Mouse (Mus musculus) layer of hippocampus, postnatal 25 days (tissue): ENCODE measurements at regions not wholly inside any gene's neighbourhood (a gene's known extent, or its start where the extent isn't known, plus 50 kb on each side); places are given as distances from the start of the nearest gene placed in this dataset.

Experiments
- DNase-seq, 2 experiments: peaks; one replicate each; pipeline ENCODE4 v3.0.0; 2022; ENCODE audit warnings: mixed read lengths in 2 of 2, low spot score in 1 of 2; ENCODE audit errors: extremely low spot score in 1 of 2

- DNase-seq: no peak
Observed at GRCm38 (mm10) chr10:37247121-37247520, 108.4 kb upstream of the Marcks start.

DNA sequence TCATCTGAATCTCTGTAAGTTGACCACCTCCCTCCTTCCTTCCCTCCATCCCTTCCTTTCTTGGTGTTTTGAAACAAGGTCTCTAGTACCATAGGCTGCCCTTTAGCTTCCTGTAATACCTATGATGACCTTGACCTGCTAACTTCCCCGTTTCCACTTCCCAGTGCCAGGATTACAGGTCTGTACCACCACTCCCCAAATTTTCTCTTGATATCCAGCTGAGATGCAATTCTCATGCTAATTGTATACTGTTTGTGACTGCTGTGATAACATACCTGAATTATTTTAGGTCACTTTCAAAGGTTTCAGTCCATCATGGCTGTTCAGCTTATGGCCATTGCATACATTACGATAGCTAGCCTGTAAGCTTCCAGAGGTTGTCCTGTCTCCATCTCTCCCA lies 104.4 kb upstream of the Marcks start:
- no peak for DNase-seq

DNA sequence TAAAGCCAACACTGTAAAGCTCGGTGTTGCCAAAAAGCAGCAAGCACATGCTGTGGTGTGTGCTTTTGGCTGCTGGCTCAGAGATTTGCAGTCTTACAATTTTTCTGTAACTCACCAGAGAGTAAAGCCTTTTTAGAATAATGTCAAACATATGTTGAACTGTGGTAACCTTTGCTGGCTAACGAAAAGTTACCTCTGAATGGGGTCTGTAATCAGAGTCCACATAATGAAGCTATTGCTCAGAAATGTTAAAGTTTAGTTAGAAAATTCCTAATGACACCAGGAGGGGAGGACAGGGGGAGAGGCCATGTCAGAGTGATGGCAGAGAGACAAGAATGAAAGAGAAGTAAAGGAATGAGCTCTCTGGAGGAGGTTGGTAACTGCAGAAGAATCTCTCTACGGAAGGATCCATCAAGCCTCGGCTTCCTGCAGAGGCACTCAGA lies 103.1 kb upstream of the Marcks start:
- DNase-seq: no peak

GRCm38 (mm10) chr10:37240634-37241033 lies 101.9 kb upstream of the Marcks start:
- no peak for DNase-seq

DNA sequence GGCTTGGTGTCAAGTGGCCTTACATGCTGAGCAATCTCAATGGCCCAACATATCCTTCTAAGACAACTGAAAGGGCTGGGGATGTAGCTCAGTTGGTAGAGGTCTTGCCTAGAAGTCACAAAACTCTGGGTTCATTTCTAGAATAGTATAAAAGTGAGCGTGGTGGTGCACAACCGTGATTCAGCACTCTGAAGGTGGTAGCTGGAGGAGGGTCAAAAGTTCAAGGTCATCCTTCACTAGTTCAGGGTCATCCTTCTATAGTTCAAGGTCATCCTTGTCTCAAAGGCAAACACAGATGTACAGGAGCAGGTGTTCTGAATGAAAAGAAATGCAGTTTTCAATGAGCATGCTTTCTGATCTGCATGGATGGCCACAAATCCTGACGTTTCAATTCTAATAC lies 101.5 kb upstream of the Marcks start:
- DNase-seq: no peak

GRCm38 (mm10) chr10:37236001-37236822 lies 97.5 kb upstream of the Marcks start:
- no peak for DNase-seq

- no peak for DNase-seq
Observed at GRCm38 (mm10) chr10:37231936-37232556, 93.3 kb upstream of the Marcks start.

- DNase-seq: no peak
Observed at GRCm38 (mm10) chr10:37231159-37231558, 92.4 kb upstream of the Marcks start.

DNA sequence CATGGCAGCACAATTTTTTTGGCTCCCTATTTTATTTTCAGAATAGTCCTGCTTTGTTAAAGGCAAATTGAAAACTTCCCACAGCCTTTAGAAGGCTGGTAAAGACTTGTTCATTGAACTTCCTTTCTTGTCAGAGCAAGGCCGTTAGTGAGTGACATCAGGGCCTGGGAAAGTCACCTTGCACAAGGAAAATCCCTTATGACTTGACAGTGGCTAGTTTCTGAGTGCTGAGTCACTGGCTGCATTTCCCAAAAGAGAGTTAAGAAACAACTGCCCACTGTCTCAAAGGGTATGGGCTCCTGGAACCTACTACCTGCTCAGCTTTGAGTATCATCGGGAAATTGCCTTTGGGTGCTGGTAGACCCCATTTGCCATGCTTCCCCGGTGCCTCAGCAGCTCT lies 89.2 kb upstream of the Marcks start:
- DNase-seq: no peak

- DNase-seq: no peak
Observed at GRCm38 (mm10) chr10:37221730-37222129, 83.0 kb upstream of the Marcks start.

- DNase-seq: no peak
Observed at GRCm38 (mm10) chr10:37220434-37220833, 81.7 kb upstream of the Marcks start.

DNA sequence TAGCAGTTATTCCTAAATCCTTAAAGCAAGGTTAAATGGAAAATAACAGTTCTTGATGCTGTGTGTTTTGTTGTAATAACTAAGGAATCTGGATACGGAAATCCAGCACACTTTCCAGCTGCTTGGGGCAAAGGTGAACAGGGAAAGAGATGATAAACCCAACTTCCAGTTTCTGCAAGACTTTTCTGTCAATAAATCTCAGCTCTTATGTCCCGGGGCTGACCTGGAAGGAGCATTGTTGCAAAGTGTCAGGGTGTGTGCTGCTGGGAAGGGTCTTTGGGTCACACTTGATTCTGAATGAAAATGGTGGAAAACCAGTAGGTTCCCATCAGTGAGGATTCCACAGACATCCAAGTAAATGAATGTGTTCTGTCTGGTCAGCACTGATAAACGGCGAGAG lies 81.2 kb upstream of the Marcks start:
- no peak for DNase-seq

GRCm38 (mm10) chr10:37219381-37219780 lies 80.7 kb upstream of the Marcks start:
- no peak for DNase-seq

DNA sequence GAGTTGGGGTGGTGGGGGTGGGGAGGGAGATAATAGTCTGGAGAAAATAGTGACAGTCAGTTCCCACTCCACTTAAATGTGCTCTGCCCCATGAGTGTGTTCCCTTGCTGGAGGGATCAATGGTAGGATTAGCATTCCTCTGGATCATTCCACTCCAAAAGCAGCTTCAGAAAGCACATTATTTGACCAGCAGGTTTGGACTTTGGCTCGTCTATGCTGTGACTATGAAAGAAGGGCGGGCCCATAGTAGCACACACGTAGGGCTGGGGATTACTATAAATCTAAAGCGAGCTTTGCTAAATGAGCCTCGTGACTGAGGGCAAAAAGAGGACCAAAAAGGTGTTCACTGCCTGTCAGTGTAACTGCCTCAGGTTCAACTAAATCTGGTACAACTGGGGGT lies 75.9 kb upstream of the Marcks start:
- DNase-seq: no peak

GRCm38 (mm10) chr10:37212350-37213035 lies 73.8 kb upstream of the Marcks start:
- no peak for DNase-seq

- DNase-seq: no peak
Observed at GRCm38 (mm10) chr10:37211305-37211704, 72.6 kb upstream of the Marcks start.

DNA sequence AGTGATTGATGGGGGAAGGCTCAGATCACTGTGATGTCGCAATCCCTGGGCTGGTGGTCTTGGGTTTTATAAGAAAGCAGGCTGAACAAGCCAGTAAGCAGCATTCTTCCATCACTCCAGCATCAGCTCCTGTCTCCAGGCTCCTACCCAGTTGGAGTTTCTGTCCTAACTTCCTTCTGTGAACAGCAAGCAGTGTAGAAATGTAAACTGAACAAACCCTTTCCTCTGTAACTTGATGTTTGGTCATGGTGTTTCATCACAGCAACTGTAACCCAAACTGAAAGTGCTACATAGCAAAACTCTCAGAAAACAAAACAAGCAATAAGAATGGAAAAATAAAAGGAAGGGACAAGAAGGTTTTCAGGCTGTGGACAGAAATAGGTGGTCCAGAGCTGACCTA lies 71.5 kb upstream of the Marcks start:
- no peak for DNase-seq

DNA sequence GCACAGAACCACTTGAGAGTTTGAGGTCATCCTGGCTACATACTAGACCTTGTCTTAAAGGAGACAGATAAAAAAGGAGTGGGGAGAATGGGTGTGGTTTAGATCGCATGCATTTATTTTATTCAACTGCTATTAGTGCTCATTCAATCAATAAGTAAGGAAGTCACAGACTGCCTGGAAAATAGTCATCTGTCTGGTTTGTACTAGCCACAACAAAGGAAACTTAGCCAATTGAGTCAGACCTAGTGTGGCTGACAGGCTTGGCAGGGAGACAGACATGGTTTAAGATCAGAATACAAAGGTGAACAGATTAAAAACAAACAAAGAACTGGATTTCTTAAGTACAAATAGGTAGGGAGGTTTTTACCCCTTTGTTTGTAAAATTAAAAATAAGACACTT lies 68.3 kb upstream of the Marcks start:
- no peak for DNase-seq

DNA sequence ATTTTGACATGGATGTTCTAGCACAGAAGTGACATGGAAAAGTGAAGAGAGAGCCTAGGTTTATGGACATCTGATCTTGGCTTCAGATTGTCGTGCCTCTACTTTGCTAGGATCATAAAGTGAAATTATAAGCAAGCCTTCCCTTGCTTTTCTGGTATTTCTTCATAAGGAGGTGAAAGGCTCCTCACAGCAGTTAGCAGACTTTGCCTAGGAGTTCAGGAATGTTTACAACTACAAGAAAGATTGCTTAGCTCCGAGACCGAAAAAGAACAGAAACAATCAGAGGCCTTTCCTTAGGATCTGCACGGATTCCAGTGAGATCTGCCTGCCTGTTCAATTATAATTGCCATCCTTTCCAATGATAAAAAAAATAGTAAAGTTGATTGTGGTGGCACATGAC lies 67.8 kb upstream of the Marcks start:
- DNase-seq: no peak

DNA sequence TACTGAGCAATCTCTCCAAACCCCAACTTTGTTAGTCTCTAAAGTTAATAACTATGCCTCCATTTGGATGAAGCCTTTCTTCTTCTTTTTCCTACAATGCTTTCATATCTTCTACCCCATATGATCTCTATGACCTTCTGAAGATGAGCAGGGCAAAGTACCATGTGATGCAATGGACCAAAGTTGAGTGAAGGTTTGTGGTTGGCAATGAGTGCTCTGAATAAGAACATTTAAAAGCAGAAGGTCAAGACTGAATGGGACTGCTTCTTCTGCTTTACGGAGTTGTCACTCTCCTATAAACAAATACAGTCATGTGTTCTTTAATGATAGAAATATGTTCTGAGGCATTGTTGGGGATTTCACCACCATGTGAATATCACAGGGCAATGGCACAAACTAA lies 65.0 kb upstream of the Marcks start:
- DNase-seq: no peak

DNA sequence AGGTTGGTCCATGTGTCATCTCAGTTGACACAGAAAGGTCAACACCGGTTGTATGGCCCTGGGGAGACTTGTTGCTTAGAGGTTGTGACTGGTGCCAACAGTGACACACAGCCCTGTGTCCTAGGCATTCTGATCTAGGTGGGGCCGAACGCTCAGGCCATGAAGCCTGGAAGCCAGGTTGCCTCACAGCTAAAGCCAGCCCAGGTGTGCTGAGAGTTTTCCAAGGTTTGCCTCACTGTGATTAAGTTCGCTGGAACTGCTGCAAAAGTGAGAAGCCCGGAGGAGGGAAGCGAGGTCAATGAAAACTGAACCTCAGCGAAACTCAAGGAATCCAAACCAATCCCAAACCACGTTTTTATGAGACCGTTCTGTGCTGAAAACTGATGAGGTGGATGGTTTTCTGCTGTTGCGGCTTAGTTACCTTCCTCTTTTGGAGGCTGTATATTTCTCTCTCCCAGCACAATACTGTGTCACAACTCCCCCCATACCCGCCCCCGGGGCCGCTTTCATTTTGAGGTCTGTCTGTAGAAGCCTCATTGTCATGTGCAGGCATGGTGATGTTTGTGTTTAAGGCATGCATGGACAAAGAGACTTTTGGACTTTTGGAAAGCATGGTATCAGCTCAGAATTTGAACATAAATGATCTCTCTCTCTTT lies 56.2 kb upstream of the Marcks start:
- DNase-seq: no peak
